Mouse (Mus musculus): ENCODE measurements around the gene Sec61a1. TPM values are rescaled to one million over a fixed set of nuclear protein-coding genes. Genes with fewer than 3 reads are reported as not detected.

Sec61a1 gene
- polyA plus RNA-seq, 1 experiment from 2014 or later = 211 TPM

DNA sequence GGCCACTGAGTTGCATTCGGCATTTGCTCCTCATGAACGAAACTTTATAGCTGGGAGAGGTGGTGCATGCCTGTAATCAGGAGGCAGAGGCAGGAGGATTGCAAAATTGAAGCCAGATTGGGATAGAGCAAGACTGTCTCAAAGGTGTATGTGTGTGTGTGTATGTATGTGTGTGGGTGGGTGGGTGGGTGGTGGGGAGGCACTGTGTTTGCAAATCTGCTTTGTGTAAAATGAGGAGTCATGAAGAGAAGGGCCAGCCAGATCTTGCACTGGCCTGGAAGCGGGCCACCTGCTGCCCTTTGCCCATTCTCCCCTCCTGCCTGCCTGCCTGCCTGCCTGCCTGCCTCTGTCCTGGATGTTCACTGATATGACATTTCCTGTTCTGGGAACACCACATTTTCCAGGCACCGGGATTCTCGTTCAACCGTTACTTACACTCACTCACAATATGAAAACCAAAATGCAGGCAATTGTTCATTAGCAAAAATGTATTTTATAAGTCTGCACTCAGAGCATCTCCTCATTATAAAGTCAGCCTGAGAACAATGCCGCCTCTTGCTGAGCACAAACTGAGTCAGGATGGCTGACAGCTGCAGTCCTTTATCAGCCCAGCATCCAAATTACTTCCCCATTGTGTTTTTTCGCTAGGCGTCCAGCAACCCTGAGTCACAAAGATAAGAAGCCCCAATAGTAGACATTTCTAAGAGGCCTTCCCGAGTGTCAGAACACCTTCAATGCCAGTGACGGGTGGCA lies 26.1 kb upstream of the Sec61a1 start:
- peak overlapping the region; percentile 30; the same call in 1 of the 2 replicates for H3K27ac ChIP-seq (replicated peaks)

DNA sequence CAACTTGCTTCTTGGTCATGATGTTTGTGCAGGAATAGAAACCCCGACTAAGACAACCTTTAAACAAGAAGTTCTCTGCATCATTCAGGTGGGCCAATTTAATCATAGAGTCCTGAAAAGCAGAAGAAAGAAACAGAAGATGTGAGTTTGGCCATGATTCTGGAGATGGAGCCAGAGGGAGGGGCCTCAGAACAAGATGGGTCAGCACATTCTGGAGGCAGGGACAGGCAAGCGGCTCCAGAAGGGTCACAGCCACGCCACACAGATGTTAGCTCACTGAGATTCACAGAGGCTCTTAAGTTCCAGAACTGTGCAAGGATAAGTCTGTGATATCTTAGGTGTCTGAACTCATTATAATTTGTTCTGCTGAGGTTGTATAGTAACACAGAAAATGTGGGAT lies 25.5 kb upstream of the Sec61a1 start:
- no peaks in the 10 kb centered on the region for H3K36me3 ChIP-seq (replicated peaks)
- no peak overlapping the region for H3K4me3 ChIP-seq
- peaks cover 45% of the 10 kb centered on the region for H3K27me3 ChIP-seq (replicated peaks; ENCODE audit: low read depth, poor library complexity, severe bottlenecking)
- no peaks in the 10 kb centered on the region for H3K9me3 ChIP-seq
- H3K27ac ChIP-seq (replicated peaks) = no peak overlapping the region
- WGBS = 81% methylated on average over 3 of the region's 3 CpGs
- peaks cover 8% of the 10 kb centered on the region for H3K4me1 ChIP-seq
- no peak for DNase-seq (ENCODE audit: low spot score)

More for the DNA sequence above, 26.1 kb upstream of the Sec61a1 start:
- Histone ChIP-seq H3K4me3 (0 out of 2 replicates have a peak overlapping the region, but pooled peaks have one; percentile 2), H3K9me3 (no peaks in the 10 kb centered on the region), H3K27me3 (replicated peaks; ENCODE audit: low read depth, poor library complexity, severe bottlenecking) (peaks cover 45% of the 10 kb centered on the region), H3K36me3 (replicated peaks) (no peaks in the 10 kb centered on the region), H3K4me1 (peaks cover 8% of the 10 kb centered on the region)
- 39% methylated on average over 11 of the region's 11 CpGs for WGBS
- no peak for DNase-seq (ENCODE audit: low spot score)

DNA sequence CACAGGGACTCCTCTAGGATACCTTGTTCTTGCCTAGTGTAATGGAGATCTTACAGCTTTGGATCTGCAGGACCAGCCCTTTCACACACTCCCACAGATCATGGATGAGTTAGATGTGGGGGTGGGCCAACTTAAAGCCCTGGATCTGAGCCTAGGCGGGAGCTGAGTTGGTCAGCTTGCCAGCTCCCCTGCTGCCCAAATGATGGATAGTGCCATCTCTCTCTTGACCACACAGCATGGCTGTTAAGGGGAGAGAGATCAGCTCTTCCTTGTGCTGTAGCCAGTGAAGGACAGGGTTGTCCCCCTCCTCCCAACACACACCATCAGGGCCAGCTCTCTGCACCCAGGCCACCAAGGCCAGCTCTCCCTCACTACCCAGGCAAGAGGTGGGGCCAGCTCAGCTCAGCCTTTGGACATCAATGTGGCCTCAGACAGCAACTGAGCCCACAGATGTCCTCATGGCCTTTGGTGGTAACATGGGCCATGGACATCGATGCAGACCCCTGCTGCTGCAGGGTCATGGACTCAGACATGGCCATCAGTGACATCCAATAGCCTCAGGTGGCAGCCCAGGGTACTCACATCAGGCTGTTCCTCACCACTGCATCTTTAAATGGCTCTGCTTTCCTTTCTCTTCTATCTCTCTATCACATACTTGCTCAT lies 21.5 kb upstream of the Sec61a1 start:
- H3K9me3 ChIP-seq = no peaks in the 10 kb centered on the region
- H3K36me3 ChIP-seq (replicated peaks) = no peaks in the 10 kb centered on the region
- no peak overlapping the region for H3K4me3 ChIP-seq
- no peak overlapping the region for H3K27ac ChIP-seq (replicated peaks)
- H3K27me3 ChIP-seq (replicated peaks; ENCODE audit: low read depth, poor library complexity, severe bottlenecking) = peaks cover 20% of the 10 kb centered on the region
- no peak for DNase-seq (ENCODE audit: low spot score)
- peaks cover 4% of the 10 kb centered on the region for H3K4me1 ChIP-seq
- WGBS = 80% methylated on average over 2 of the region's 2 CpGs

DNA sequence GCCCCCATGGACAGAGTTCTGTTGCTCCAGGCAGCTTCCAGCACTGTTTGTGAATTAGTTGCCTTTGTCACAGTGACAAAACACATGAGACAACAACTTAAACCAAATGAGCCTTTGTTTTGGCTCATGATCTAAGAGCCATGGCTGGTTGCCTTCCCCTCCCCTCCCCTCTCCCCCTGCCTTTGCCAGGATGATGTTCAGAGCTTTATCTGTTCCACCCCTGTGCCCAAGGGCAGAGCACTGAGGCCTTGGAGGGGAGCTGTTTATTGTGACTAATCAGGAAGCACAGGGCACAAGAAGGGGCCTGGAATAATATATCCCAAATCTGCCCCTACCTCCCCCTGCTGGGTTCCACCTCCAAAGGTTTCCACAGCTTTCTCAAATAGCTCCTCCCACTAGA lies 11.6 kb upstream of the Sec61a1 start:
- no peaks in the 10 kb centered on the region for H3K9me3 ChIP-seq
- no peak for DNase-seq (ENCODE audit: low spot score)
- no peaks in the 10 kb centered on the region for H3K4me1 ChIP-seq
- no peaks in the 10 kb centered on the region for H3K36me3 ChIP-seq (replicated peaks)
- no peak overlapping the region for H3K4me3 ChIP-seq
- no peak overlapping the region for H3K27ac ChIP-seq (replicated peaks)
- no peaks in the 10 kb centered on the region for H3K27me3 ChIP-seq (replicated peaks; ENCODE audit: low read depth, poor library complexity, severe bottlenecking)

DNA sequence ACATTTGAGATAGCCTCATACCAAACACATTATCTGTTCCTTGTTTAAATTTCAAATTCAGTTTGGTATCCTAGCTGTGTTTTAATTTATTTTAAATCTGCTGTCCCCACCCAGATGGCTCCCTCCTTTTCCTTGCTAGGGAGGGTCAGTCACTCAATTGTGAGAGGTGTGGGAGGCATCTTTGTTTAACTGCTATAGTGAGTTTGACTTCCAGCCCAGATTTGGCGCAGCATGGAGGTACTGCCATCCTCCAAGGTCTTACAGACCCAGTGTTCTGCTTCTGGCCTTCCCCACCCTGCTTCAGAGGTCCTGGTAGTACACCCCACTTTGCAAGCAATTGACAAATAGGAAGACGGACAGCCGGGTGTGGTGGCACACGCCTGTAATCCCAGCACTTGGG lies 5.4 kb upstream of the Sec61a1 start:
- H3K36me3 ChIP-seq (replicated peaks) = no peaks in the 10 kb centered on the region
- DNase-seq (ENCODE audit: low spot score) = no peak
- H3K4me3 ChIP-seq = no peak overlapping the region
- no peaks in the 10 kb centered on the region for H3K27me3 ChIP-seq (replicated peaks; ENCODE audit: low read depth, poor library complexity, severe bottlenecking)
- no peak overlapping the region for H3K27ac ChIP-seq (replicated peaks)
- no peaks in the 10 kb centered on the region for H3K9me3 ChIP-seq
- WGBS = 91% methylated on average over 4 of the region's 4 CpGs
- H3K4me1 ChIP-seq = peaks cover 8% of the 10 kb centered on the region

DNA sequence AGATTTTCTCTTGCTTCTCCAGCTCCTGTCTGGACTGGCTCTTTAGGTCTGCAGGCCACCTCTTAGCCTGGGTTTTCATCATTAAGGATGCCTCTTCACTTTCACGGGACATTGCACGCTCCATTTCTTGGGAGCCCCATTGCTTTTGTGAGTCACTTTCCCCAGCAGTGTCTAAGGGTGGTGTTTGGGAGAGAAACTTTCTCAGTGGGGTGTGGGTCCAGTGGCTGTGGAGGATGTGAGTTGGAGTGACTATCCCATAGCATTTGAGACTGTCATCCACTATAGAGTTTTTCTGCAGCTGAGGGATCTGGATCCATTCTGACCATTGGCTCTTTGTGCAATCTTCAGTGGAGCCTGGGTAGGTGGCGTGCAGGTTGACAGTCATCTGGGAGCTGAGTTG lies 4.7 kb upstream of the Sec61a1 start:
- no peak for DNase-seq (ENCODE audit: low spot score)
- 93% methylated on average over 3 of the region's 3 CpGs for WGBS
- no peaks in the 10 kb centered on the region for H3K36me3 ChIP-seq (replicated peaks)

DNA sequence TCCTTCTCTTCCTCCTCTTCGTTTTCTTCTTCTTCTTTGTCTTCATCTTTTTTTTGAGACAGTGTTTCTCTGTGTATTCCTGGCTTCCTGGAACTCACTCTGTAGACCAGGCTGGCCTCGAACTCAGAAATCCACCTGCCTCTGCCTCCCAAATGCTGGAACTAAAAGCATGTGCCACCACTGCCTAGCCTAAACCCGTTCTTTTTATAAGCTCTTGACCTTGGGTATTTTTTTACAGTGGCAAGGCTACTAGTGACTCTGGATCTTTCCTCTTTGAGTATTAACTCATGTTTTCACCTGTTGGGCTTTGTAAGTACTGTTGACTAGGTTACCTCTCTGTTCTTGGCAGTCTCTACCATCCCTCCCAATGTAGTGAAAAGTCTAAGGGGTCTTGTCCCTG lies 4.3 kb upstream of the Sec61a1 start:
- Histone ChIP-seq H3K27me3 (replicated peaks; ENCODE audit: low read depth, poor library complexity, severe bottlenecking) (no peaks in the 10 kb centered on the region), H3K9me3 (no peaks in the 10 kb centered on the region), H3K4me3 (no peak overlapping the region), H3K27ac (replicated peaks) (no peak overlapping the region), H3K4me1 (peaks cover 9% of the 10 kb centered on the region), H3K36me3 (replicated peaks) (no peaks in the 10 kb centered on the region)
- WGBS = 67% methylated on average over 3 of the region's 3 CpGs
- no peak for DNase-seq (ENCODE audit: low spot score)

More for the DNA sequence above, 4.7 kb upstream of the Sec61a1 start:
- Histone ChIP-seq H3K27ac (replicated peaks) (no peak overlapping the region), H3K9me3 (no peaks in the 10 kb centered on the region), H3K4me3 (no peak overlapping the region), H3K4me1 (peaks cover 9% of the 10 kb centered on the region), H3K27me3 (replicated peaks; ENCODE audit: low read depth, poor library complexity, severe bottlenecking) (no peaks in the 10 kb centered on the region)

DNA sequence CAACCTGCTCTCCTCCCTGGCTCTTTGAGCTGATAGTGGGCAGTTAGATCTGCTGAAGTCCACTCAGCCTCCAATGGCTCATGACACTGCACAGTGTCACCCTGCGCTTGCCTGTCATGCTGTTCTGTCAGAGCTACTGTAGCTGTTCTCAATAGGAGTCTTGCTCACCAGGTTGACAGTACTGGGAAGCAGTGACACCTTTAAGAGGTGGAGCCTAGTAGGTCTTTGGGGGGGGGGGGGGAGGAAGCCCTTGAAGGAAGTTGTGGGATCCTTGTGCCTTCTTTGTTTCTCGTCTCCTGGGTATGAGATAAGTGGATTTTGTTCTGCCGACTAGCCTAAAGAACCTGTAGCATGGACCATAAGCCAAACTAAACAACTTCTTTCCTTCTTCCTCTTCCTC lies 3.9 kb upstream of the Sec61a1 start:
- Histone ChIP-seq H3K9me3 (no peaks in the 10 kb centered on the region), H3K4me1 (peaks cover 11% of the 10 kb centered on the region), H3K36me3 (replicated peaks) (no peaks in the 10 kb centered on the region), H3K27me3 (replicated peaks; ENCODE audit: low read depth, poor library complexity, severe bottlenecking) (no peaks in the 10 kb centered on the region), H3K27ac (replicated peaks) (no peak overlapping the region), H3K4me3 (no peak overlapping the region)
- DNase-seq (ENCODE audit: low spot score) = no peak
- 66% methylated on average over 3 of the region's 3 CpGs for WGBS

DNA sequence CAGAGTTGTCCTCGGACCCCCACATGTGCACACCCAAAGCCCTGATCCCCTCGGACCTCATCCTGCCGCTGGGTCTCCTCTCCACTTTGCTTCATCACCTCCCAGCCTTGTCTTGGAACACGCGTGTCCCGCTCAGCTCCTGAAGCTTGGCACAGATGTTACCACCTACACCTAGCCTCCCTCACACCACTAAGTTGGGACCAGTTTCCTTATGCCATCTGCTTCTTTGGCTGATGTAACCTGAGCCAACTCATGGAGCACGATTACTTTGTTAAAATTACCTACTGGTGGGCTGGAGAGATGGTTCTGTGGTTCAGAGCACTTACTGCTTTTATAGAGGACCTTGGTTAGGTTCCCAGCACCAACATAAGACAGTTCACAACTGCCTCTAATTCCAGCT lies 3.1 kb upstream of the Sec61a1 start:
- Histone ChIP-seq H3K27me3 (replicated peaks; ENCODE audit: low read depth, poor library complexity, severe bottlenecking) (no peaks in the 10 kb centered on the region), H3K4me3 (no peak overlapping the region), H3K27ac (replicated peaks) (no peak overlapping the region), H3K36me3 (replicated peaks) (peaks cover 4% of the 10 kb centered on the region), H3K9me3 (no peaks in the 10 kb centered on the region), H3K4me1 (peaks cover 18% of the 10 kb centered on the region)
- 86% methylated on average over 7 of the region's 7 CpGs for WGBS
- no peak for DNase-seq (ENCODE audit: low spot score)

DNA sequence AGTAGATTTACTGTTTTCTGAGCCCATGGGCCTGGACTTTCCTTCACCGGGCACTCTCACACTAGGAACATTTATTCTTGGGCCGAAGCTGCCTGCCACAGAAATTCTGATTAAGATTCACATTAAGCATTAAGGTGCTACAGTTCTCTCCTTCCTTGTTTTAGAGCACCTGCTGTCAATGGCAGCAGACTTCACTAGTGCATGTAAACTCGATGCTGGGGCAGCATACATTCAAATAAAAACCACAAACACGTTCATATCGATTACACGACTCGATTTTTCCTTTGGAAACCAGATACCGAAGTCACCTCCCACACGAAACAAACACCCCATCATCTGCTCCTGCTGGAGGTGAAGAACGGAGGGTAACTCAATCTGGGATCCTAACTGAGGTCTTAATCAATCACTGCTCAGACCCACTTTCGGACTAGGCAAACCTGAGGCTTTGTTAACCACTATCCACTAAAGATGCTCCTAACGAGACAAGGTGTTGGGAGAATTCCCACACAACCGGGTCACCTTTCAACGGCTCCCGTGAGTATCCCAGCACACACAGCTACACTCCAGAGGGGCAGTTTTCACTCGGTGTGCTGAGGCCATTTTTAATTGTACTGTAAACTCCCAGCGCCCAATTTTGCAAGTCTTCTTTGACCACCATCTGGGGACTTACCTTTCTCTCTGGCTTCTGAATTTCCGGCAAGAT lies 853 bp downstream of the Sec61a1 start:
- Histone ChIP-seq H3K4me3 (peak overlapping the region; percentile 90), H3K9me3 (no peaks in the 10 kb centered on the region), H3K4me1 (peaks cover 22% of the 10 kb centered on the region), H3K27ac (replicated peaks) (peak overlapping the region; percentile 92), H3K36me3 (replicated peaks) (peaks cover 43% of the 10 kb centered on the region), H3K27me3 (replicated peaks; ENCODE audit: low read depth, poor library complexity, severe bottlenecking) (no peaks in the 10 kb centered on the region)
- WGBS = 17% methylated on average over 18 of the region's 18 CpGs
- DNase-seq (ENCODE audit: low spot score) = peak; percentile 37

DNA sequence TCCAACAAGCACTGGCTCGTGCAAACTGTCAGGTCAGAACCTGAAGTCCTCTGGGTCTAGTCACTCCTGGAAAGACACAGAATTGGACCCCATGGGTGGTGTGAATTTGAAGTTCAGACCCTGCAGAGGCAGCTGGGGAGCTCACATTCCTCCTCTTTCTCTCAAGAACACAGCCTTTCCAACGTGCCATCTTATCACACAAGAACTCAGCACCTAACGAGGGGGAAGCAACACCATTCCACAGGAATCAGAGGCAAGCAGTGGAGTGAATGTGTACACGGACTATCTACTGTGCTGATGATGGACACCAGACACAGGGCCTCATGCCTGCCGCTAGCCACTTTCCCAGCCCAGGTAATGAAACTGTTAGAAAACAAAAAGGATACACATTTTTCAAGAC lies 2.0 kb downstream of the Sec61a1 start:
- Histone ChIP-seq H3K27ac (replicated peaks) (no peak overlapping the region), H3K4me3 (peak overlapping the region; percentile 90), H3K36me3 (replicated peaks) (peaks cover 55% of the 10 kb centered on the region), H3K27me3 (replicated peaks; ENCODE audit: low read depth, poor library complexity, severe bottlenecking) (no peaks in the 10 kb centered on the region), H3K4me1 (peaks cover 22% of the 10 kb centered on the region), H3K9me3 (no peaks in the 10 kb centered on the region)
- 75% methylated on average over 5 of the region's 5 CpGs for WGBS
- no peak for DNase-seq (ENCODE audit: low spot score)

DNA sequence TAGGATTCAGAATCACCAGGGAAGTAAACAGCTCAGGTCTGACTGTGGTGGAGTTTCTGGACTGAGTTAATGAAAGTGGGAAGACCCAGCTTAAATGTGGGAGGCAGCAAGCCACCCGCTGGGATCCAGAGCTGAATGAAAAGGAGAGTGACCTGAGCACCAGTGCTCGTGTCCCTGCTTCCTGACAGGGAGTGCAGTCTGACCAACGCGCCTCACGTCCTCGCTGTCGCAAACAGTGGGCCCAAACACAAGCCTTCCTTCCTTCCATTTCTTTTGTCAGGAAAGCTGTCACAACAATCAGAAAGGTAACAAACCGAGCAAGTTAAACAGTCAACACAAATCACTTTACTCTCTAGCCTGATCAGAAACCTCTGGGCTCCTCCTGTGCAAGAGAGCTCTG lies 2.7 kb downstream of the Sec61a1 start:
- Histone ChIP-seq H3K27ac (replicated peaks) (no peak overlapping the region), H3K9me3 (no peaks in the 10 kb centered on the region), H3K4me1 (peaks cover 22% of the 10 kb centered on the region), H3K27me3 (replicated peaks; ENCODE audit: low read depth, poor library complexity, severe bottlenecking) (no peaks in the 10 kb centered on the region), H3K4me3 (no peak overlapping the region), H3K36me3 (replicated peaks) (peaks cover 62% of the 10 kb centered on the region)
- no peak for DNase-seq (ENCODE audit: low spot score)
- WGBS = 87% methylated on average over 8 of the region's 8 CpGs

DNA sequence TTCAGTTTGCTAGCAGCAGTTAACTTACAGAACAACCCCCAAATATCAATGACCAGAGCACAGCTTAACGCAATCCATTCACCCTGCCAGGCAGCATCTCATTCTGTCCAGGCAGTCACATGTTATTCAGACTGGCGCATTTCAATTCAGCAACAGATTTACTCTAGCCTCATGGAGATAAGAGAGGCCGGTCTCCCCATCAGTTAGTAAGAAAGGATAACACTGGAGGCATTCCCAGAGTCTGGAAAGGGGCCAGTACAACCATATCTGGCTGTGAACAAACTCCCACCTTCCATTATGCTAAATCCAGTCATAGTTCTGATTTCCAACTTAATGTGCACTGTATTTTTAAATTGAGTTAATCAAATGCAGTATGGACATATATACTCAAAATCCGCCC lies 4.2 kb downstream of the Sec61a1 start:
- WGBS = 94% methylated on average over 4 of the region's 4 CpGs
- Histone ChIP-seq H3K27ac (replicated peaks) (no peak overlapping the region), H3K27me3 (replicated peaks; ENCODE audit: low read depth, poor library complexity, severe bottlenecking) (no peaks in the 10 kb centered on the region), H3K36me3 (replicated peaks) (peaks cover 76% of the 10 kb centered on the region), H3K4me3 (no peak overlapping the region), H3K9me3 (no peaks in the 10 kb centered on the region), H3K4me1 (peaks cover 19% of the 10 kb centered on the region)
- DNase-seq (ENCODE audit: low spot score) = no peak

Data from embryonic facial prominence, embryonic 10.5 days (tissue).